Mouse (Mus musculus): ENCODE measurements at regions not wholly inside any gene's neighbourhood (a gene's known extent, or its start where the extent isn't known, plus 50 kb on each side); places are given as distances from the start of the nearest gene placed in this dataset.

- Histone ChIP-seq H3ac (ENCODE audit: control insufficient read depth, insufficient read length) (no peak overlapping the region), H3K36me3 (ENCODE audit: control insufficient read depth, insufficient read depth) (no peaks in the 10 kb centered on the region), H3K4me2 (ENCODE audit: low read depth) (no peak overlapping the region), H3K79me2 (ENCODE audit: control insufficient read depth, insufficient read depth) (no peaks in the 10 kb centered on the region), H3K4me3 (no peak overlapping the region), H3K27me3 (ENCODE audit: control insufficient read depth, insufficient read depth, insufficient read length) (no peaks in the 10 kb centered on the region)
- TF ChIP-seq POLR2AphosphoS2 (IDR thresholded peaks at IDR 0.05; ENCODE audit: insufficient read length, low read depth) (no peak), REST (IDR thresholded peaks at IDR 0.05; ENCODE audit: insufficient read depth, insufficient read length) (no peak), TCF12 (IDR thresholded peaks at IDR 0.05; ENCODE audit: insufficient read depth, poor library complexity, severe bottlenecking) (no peak), CEBPB (IDR thresholded peaks at IDR 0.05; ENCODE audit: insufficient read depth, poor library complexity, severe bottlenecking) (no peak), USF1 (IDR thresholded peaks at IDR 0.05; ENCODE audit: low read depth) (no peak), E2F4 (IDR thresholded peaks at IDR 0.05; ENCODE audit: insufficient read depth) (no peak), MYOG (IDR thresholded peaks at IDR 0.05; ENCODE audit: control insufficient read depth in 1 of 3, insufficient read depth in 1 of 3, insufficient read length in 2 of 3, low read depth in 2 of 3) (no peak), MAX (IDR thresholded peaks at IDR 0.05; ENCODE audit: low read depth) (no peak), POLR2A (IDR thresholded peaks at IDR 0.05; ENCODE audit: insufficient read length, low read depth) (no peak), MYOD1 (IDR thresholded peaks at IDR 0.05; ENCODE audit: control insufficient read depth in 1 of 3, insufficient read length in 2 of 3, low read depth in 2 of 3) (no peak), TCF3 (IDR thresholded peaks at IDR 0.05; ENCODE audit: insufficient read length, low read depth) (no peak), SRF (IDR thresholded peaks at IDR 0.05; ENCODE audit: control insufficient read depth, insufficient read length, low read depth) (no peak)
These were observed 311.8 kb upstream of the Gm5148 start for GRCm38 (mm10) chr3:38036131-38036530.

- H3ac ChIP-seq (ENCODE audit: control insufficient read depth, insufficient read length) = no peak overlapping the region
- no peaks in the 10 kb centered on the region for H3K27me3 ChIP-seq (ENCODE audit: control insufficient read depth, insufficient read depth, insufficient read length)
- no peaks in the 10 kb centered on the region for H3K36me3 ChIP-seq (ENCODE audit: control insufficient read depth, insufficient read depth)
- no peak for TF ChIP-seq USF1 (IDR thresholded peaks at IDR 0.05; ENCODE audit: low read depth)
- no peak for TF ChIP-seq SRF (IDR thresholded peaks at IDR 0.05; ENCODE audit: control insufficient read depth, insufficient read length, low read depth)
- no peak for TF ChIP-seq REST (IDR thresholded peaks at IDR 0.05; ENCODE audit: insufficient read depth, insufficient read length)
- no peak for TF ChIP-seq MYOG (IDR thresholded peaks at IDR 0.05; ENCODE audit: control insufficient read depth in 1 of 3, insufficient read depth in 1 of 3, insufficient read length in 2 of 3, low read depth in 2 of 3)
- TF ChIP-seq MAX (IDR thresholded peaks at IDR 0.05; ENCODE audit: low read depth) = no peak
- no peak for TF ChIP-seq POLR2AphosphoS2 (IDR thresholded peaks at IDR 0.05; ENCODE audit: insufficient read length, low read depth)
- no peak for TF ChIP-seq TCF3 (IDR thresholded peaks at IDR 0.05; ENCODE audit: insufficient read length, low read depth)
- no peak for TF ChIP-seq POLR2A (IDR thresholded peaks at IDR 0.05; ENCODE audit: insufficient read length, low read depth)
- TF ChIP-seq CEBPB (IDR thresholded peaks at IDR 0.05; ENCODE audit: insufficient read depth, poor library complexity, severe bottlenecking) = no peak
- TF ChIP-seq TCF12 (IDR thresholded peaks at IDR 0.05; ENCODE audit: insufficient read depth, poor library complexity, severe bottlenecking) = no peak
- no peak for TF ChIP-seq MYOD1 (IDR thresholded peaks at IDR 0.05; ENCODE audit: control insufficient read depth in 1 of 3, insufficient read length in 2 of 3, low read depth in 2 of 3)
- TF ChIP-seq E2F4 (IDR thresholded peaks at IDR 0.05; ENCODE audit: insufficient read depth) = no peak
- no peak overlapping the region for H3K4me2 ChIP-seq (ENCODE audit: low read depth)
- no peaks in the 10 kb centered on the region for H3K79me2 ChIP-seq (ENCODE audit: control insufficient read depth, insufficient read depth)
- H3K4me3 ChIP-seq = no peak overlapping the region
These were observed 309.8 kb upstream of the Gm5148 start for GRCm38 (mm10) chr3:38034138-38034537.

DNA sequence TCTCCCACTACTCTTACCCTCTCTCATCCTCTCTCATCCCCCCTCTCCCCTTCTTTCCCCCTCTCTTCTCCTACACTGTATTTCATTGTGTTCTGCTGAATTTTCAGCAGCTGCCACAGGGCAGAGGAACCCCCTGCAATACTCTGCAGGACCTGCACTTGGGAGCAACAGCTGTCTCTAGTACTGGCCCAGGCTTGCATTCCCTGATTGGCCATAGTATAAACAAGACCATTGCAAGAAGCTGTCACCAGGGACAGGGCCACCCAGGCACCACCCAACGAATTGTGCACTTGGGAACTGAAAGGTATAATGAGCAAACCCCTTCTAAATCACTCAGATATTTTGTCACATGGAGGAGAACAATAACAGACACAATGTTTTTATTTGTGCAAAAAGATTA lies 290.5 kb upstream of the Gm5148 start:
- no peaks in the 10 kb centered on the region for H3K79me2 ChIP-seq (ENCODE audit: control insufficient read depth, insufficient read depth)
- no peak for TF ChIP-seq E2F4 (IDR thresholded peaks at IDR 0.05; ENCODE audit: insufficient read depth)
- no peak for TF ChIP-seq POLR2A (IDR thresholded peaks at IDR 0.05; ENCODE audit: insufficient read length, low read depth)
- TF ChIP-seq SRF (IDR thresholded peaks at IDR 0.05; ENCODE audit: control insufficient read depth, insufficient read length, low read depth) = no peak
- TF ChIP-seq TCF12 (IDR thresholded peaks at IDR 0.05; ENCODE audit: insufficient read depth, poor library complexity, severe bottlenecking) = peak; percentile 35
- no peak for TF ChIP-seq CEBPB (IDR thresholded peaks at IDR 0.05; ENCODE audit: insufficient read depth, poor library complexity, severe bottlenecking)
- no peak for TF ChIP-seq USF1 (IDR thresholded peaks at IDR 0.05; ENCODE audit: low read depth)
- TF ChIP-seq MAX (IDR thresholded peaks at IDR 0.05; ENCODE audit: low read depth) = no peak
- no peak for TF ChIP-seq REST (IDR thresholded peaks at IDR 0.05; ENCODE audit: insufficient read depth, insufficient read length)
- TF ChIP-seq TCF3 (IDR thresholded peaks at IDR 0.05; ENCODE audit: insufficient read length, low read depth) = no peak
- TF ChIP-seq MYOG (IDR thresholded peaks at IDR 0.05; ENCODE audit: control insufficient read depth in 1 of 3, insufficient read depth in 1 of 3, insufficient read length in 2 of 3, low read depth in 2 of 3) = peak; percentile 16 to 82 (median 51)
- TF ChIP-seq MYOD1 (IDR thresholded peaks at IDR 0.05; ENCODE audit: control insufficient read depth in 1 of 3, insufficient read length in 2 of 3, low read depth in 2 of 3) = peak in 2 of 3 experiments; percentile 51 to 67
- TF ChIP-seq POLR2AphosphoS2 (IDR thresholded peaks at IDR 0.05; ENCODE audit: insufficient read length, low read depth) = no peak
- no peak overlapping the region for H3ac ChIP-seq (ENCODE audit: control insufficient read depth, insufficient read length)
- H3K4me2 ChIP-seq (ENCODE audit: low read depth) = peak overlapping the region; percentile 56
- H3K4me3 ChIP-seq = no peak overlapping the region
- H3K27me3 ChIP-seq (ENCODE audit: control insufficient read depth, insufficient read depth, insufficient read length) = no peaks in the 10 kb centered on the region
- H3K36me3 ChIP-seq (ENCODE audit: control insufficient read depth, insufficient read depth) = no peaks in the 10 kb centered on the region

- no peak overlapping the region for H3K4me3 ChIP-seq
- no peak overlapping the region for H3ac ChIP-seq (ENCODE audit: control insufficient read depth, insufficient read length)
- TF ChIP-seq MYOG (IDR thresholded peaks at IDR 0.05; ENCODE audit: control insufficient read depth in 1 of 3, insufficient read depth in 1 of 3, insufficient read length in 2 of 3, low read depth in 2 of 3) = peak in 1 of 3 experiments; percentile 32
- no peak for TF ChIP-seq E2F4 (IDR thresholded peaks at IDR 0.05; ENCODE audit: insufficient read depth)
- TF ChIP-seq CEBPB (IDR thresholded peaks at IDR 0.05; ENCODE audit: insufficient read depth, poor library complexity, severe bottlenecking) = no peak
- TF ChIP-seq TCF12 (IDR thresholded peaks at IDR 0.05; ENCODE audit: insufficient read depth, poor library complexity, severe bottlenecking) = no peak
- no peak for TF ChIP-seq POLR2A (IDR thresholded peaks at IDR 0.05; ENCODE audit: insufficient read length, low read depth)
- TF ChIP-seq TCF3 (IDR thresholded peaks at IDR 0.05; ENCODE audit: insufficient read length, low read depth) = no peak
- TF ChIP-seq MYOD1 (IDR thresholded peaks at IDR 0.05; ENCODE audit: control insufficient read depth in 1 of 3, insufficient read length in 2 of 3, low read depth in 2 of 3) = peak in 1 of 3 experiments; percentile 85
- no peak overlapping the region for H3K4me2 ChIP-seq (ENCODE audit: low read depth)
- no peaks in the 10 kb centered on the region for H3K79me2 ChIP-seq (ENCODE audit: control insufficient read depth, insufficient read depth)
- no peaks in the 10 kb centered on the region for H3K36me3 ChIP-seq (ENCODE audit: control insufficient read depth, insufficient read depth)
- H3K27me3 ChIP-seq (ENCODE audit: control insufficient read depth, insufficient read depth, insufficient read length) = no peaks in the 10 kb centered on the region
These were observed 284.9 kb upstream of the Gm5148 start for GRCm38 (mm10) chr3:38009168-38009567.

All from myocyte (in vitro differentiated cells).